Mouse (Mus musculus) pancreas, adult 10 weeks (tissue): ENCODE measurements around the gene Trp53. TPM values are rescaled to one million over a fixed set of nuclear protein-coding genes. Genes with fewer than 3 reads are reported as not detected.

Experiments
- polyA plus RNA-seq: library from polyadenylated mRNA; stranded (reverse); fragments of 350-450 nt; fragmentation: Illumina TruSeq; extraction: RNeasy Lipid Tissue Mini Kit (QIAGEN cat#74804); gene quantifications from one replicate; pipeline ENCODE4 v1.2.3, GENCODE M21; 2015; ENCODE audit warnings: low read depth, low replicate concordance; ENCODE audit not compliant: insufficient read depth

The Trp53 gene
- 14.2 TPM for polyA plus RNA-seq

DNA sequence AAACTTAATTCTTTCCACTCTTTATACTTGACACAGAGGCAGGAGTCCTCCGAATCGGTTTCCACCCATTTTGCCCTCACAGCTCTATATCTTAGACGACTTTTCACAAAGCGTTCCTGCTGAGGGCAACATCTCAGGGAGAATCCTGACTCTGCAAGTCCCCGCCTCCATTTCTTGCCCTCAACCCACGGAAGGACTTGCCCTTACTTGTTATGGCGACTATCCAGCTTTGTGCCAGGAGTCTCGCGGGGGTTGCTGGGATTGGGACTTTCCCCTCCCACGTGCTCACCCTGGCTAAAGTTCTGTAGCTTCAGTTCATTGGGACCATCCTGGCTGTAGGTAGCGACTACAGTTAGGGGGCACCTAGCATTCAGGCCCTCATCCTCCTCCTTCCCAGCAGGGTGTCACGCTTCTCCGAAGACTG is at the start of gene Trp53, which contains the start of gene Wrap53:
Gene Trp53 (plus strand): TSS at position 269 of the 424 bp plus-strand sequence.
Gene Wrap53 (minus strand): TSS at position 165 of the 424 bp plus-strand sequence.

DNA sequence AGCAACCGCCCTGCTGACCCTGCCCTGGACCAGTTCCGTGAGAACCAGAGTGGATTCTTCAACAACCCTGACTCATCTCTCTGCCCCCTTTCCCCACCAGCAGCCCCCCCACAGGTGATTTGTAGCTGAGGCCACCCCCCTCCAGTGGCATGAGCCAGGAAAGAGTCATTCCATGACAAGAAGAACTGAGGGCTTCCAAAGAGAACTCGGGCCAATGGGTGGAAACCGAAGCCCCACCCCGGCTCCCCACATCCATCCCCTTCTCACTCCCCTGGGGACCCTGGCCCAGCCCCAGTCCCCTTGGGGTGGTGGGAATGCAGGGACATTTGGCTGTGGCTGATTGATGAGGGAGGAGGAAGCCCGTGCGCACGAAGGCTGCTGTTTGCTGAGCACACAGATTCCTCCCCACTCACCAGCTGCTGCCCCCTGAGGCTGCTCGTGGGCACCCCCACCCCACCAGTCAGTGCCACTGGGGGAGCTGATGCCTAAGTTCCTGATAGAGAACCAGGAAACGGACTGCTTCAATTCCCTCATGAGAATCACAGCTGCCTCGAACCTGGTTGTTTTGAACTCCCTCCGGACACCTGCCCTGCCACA is 31.0 kb upstream of the Trp53 start, which contains the start of gene Dnah2:
Gene Dnah2 (minus strand): TSS at position 51 of the 597 bp plus-strand sequence.

DNA sequence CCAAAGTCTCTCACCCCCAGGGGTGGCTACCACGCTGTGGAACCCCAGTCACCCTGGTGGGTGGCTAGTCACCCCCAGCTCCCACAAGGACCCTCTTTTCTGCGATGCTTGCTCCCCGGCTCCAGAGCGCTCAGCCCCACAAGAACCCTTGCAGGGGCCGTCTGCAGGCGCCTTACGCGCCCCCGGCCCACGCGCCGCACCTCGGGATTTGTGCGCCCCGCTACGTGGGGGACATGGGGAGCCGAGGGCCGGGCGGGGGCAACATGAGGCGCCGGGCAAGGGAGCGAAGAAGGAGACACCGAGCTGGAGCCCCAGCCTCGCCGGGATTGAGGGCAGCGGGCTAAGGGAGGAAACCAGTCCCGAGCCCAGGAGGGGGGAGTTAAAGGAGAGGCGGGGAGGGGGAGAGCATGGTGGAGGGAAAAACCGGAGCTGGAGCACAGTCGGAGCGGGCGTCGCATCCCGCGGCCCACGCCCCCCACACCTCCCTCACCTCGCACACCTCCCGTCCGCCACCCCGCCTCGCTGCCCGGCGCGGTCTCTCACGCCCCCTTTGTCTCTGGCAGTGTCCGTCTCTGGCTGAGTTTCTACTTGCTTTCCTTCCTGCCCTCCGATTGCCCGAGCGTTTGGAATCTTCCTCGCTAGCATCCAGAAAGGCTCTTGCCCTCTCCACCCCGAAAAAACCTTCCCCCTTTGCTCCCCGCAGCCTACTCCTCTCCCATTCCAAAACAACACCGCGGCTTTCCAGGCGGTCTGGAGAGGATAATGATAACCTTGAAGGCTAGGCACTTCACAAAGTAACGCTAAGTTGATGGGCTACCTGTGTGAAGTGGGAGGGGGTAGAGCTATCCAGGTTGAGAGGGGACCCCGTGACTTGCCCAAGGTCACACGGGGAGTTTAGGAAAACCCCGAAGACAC is 20.1 kb upstream of the Trp53 start, which contains the start of gene Efnb3:
Gene Efnb3 (minus strand): TSS at position 355 of the 915 bp plus-strand sequence.

DNA sequence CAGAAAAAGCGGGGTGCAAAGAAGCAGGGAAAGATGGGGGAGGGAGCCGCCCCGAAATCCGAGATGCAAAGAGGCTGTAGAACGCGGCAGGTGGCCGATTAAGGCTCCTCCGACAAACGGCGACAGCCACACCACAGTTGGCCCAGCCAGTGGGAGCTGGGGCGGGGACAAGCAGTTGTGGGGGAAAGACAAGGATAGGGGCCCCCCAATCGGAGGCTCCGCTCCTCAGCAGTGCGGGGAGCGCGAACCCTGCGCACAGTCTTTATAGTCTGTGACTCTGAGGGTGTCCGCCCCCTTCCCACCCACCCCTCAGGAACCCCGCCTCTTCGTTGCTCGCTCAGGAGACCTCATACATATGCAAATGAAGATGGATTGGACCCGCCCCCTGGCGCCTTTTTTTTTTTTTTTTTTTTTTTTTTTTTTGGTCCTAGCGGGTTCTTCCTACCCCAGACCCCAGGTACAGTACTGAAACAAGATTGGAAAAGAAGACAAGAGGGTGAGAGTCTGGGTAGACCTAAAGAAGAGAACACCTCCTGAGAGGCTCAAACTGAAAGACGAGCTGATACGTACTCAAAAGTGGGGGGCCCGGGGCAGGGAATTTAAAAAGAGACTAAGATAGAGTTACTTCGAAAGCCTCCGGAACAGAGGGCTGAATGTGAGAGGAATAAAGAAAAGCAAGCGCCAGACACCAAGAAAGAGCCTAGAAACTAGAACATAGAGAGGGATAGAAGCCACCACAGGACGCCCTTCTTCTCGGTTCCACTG is 25.7 kb downstream of the Trp53 start, which contains the start of gene Atp1b2:
Gene Atp1b2 (minus strand): TSS at position 217 of the 765 bp plus-strand sequence.

DNA sequence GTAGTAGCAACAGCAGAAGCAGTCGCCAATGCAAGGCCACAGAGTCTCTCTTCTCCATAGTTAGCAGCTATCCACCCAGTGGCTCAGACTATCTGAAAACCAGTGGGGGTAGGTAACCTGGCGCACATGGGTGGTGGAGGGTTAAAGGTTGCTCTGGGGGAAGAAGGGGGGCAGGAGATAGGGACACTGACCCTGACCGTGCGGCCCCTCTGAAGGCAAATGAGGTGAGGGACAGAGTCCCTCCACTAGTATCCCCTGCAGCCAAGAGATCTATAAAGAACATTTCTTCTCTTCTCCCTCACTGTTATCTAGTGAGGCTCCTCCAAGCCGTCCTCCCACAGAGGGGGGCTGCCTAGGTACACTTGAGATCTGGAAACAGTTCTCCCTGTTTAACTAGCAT is 37.6 kb downstream of the Trp53 start, which contains the start of gene Shbg:
Gene Shbg (minus strand): TSS at position 101 of the 400 bp plus-strand sequence.

DNA sequence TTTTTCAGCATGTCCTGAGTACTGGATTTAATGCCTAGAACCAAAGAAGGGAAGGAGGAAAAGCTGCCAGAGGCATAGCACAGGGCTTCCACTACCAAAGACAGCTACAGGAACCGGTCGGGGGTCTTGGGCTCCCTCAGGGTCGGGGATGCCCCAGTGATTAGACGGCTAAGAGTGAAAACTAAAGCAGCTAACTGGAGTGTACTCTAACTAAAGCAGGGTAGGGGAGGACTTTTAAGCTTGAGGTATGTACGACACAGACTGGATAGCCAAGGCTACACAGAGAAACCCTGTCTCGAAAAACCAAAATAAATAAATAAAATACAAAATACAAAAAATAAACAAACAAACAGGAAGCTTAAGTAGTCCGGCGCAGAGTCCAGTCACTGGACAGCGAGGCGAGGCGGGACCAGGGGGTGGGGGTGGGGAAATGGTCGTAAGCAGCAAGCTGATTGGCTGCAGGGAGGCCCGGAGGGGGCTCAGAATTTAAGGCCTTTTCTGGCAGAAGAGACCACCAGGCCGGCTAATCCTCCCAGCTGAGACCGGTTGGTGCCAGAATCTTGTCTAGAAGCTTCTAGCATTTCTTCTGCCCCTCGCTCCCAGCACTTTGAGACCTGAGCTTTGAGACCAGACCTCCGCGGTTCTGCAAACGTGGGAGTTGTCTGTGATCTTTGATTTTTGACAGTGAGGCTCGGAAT is 41.6 kb downstream of the Trp53 start, which contains the start of gene Sat2:
Gene Sat2 (plus strand): TSS at position 454 of the 698 bp plus-strand sequence.

DNA sequence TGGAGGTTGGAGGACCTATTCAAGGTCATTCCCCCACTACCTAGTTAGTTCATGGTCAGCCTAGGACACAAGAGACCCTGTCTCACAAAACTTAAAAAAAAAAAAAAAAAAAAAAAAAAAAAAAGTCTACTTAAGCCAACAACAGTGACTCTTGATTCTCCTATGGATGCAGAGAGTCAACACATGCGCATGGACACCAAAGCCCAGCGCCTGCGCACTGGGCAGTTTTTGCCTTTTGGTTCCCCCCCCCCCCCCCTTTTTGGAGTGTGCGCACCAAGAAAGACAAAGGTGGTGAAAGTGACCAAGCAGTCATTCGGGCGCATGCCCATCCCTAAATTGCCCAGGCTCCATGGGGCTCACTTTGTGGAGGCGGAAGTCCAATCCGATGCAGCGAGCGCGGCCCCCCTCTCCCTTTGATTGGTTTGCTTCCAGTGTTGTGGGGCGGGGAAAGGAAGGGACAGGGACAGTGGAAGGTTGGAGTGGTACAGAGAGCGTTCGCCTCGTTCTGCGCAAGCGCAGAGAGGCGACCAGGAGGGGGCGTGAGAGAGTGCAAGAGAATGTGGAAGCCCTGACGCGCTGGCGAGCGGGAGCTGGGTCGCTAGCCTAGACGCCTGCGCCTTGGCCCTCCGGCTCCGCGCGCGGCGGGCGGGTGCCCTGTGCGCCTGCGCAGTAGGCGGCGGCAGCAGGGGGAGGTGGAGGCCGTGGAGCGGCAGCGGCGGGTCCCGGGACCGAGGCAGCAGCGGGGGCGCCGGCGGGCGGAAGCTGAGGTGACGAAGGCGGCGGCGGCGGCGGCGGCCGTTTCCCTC is 52.3 kb downstream of the Trp53 start, which contains the start of gene Fxr2:
Gene Fxr2 (plus strand): TSS at position 707 of the 806 bp plus-strand sequence.

Other genes starting within 250 kb of the Trp53 start
- 0.90 TPM for gene Rnf227, start 239.9 kb upstream of the Trp53 start, polyA plus RNA-seq
- 20.2 TPM for gene Chd3, start 211.0 kb upstream of the Trp53 start, polyA plus RNA-seq
- 38.8 TPM for gene Naa38, start 184.9 kb upstream of the Trp53 start, polyA plus RNA-seq
- 7.7 TPM for gene Cyb5d1, start 184.7 kb upstream of the Trp53 start, polyA plus RNA-seq
- gene Tmem88, start 182.1 kb upstream of the Trp53 start, polyA plus RNA-seq: 12.1 TPM
- gene Kdm6b, start 166.7 kb upstream of the Trp53 start, polyA plus RNA-seq: 6.6 TPM
- gene Dnah2, start 31.2 kb upstream of the Trp53 start, polyA plus RNA-seq: 0.07 TPM
- gene Efnb3, start 20.2 kb upstream of the Trp53 start, polyA plus RNA-seq: 1.1 TPM
- gene Wrap53, start 104 bp upstream of the Trp53 start, polyA plus RNA-seq: 3.8 TPM
- 8.9 TPM for gene Atp1b2, start 25.6 kb downstream of the Trp53 start, polyA plus RNA-seq
- gene Shbg, start 37.5 kb downstream of the Trp53 start, polyA plus RNA-seq: not detected
- 3.0 TPM for gene Sat2, start 41.7 kb downstream of the Trp53 start, polyA plus RNA-seq
- 24.7 TPM for gene Fxr2, start 52.6 kb downstream of the Trp53 start, polyA plus RNA-seq
- gene Sox15, start 75.0 kb downstream of the Trp53 start, polyA plus RNA-seq: not detected
- 20.9 TPM for gene Mpdu1, start 82.3 kb downstream of the Trp53 start, polyA plus RNA-seq
- 11.4 TPM for gene Cd68, start 85.8 kb downstream of the Trp53 start, polyA plus RNA-seq
- 118 TPM for gene Eif4a1, start 92.1 kb downstream of the Trp53 start, polyA plus RNA-seq
- 20.9 TPM for gene Senp3, start 101.7 kb downstream of the Trp53 start, polyA plus RNA-seq
- gene Tnfsf13, start 105.4 kb downstream of the Trp53 start, polyA plus RNA-seq: 1.0 TPM
- gene Tnfsf12, start 115.5 kb downstream of the Trp53 start, polyA plus RNA-seq: 12.1 TPM
- gene Tnfsfm13, start 115.7 kb downstream of the Trp53 start, polyA plus RNA-seq: 4.4 TPM
- gene Polr2a, start 178.3 kb downstream of the Trp53 start, polyA plus RNA-seq: 11.2 TPM
- not detected for gene Slc35g3, start 181.6 kb downstream of the Trp53 start, polyA plus RNA-seq
- gene Zbtb4, start 185.6 kb downstream of the Trp53 start, polyA plus RNA-seq: 7.3 TPM
- 3.0 TPM for gene Chrnb1, start 215.6 kb downstream of the Trp53 start, polyA plus RNA-seq
- 1.2 TPM for gene Fgf11, start 221.5 kb downstream of the Trp53 start, polyA plus RNA-seq
- 1.6 TPM for gene Tmem102, start 225.3 kb downstream of the Trp53 start, polyA plus RNA-seq
- not detected for gene Gm39566, start 234.9 kb downstream of the Trp53 start, polyA plus RNA-seq
- not detected for gene Spem2, start 238.1 kb downstream of the Trp53 start, polyA plus RNA-seq
- not detected for gene Spem1, start 241.8 kb downstream of the Trp53 start, polyA plus RNA-seq